Mouse (Mus musculus): ENCODE measurements around the gene Nap1l5. TPM values are rescaled to one million over a fixed set of nuclear protein-coding genes. Genes with fewer than 3 reads are reported as not detected.

Nap1l5 gene
- polyA plus RNA-seq, 1 experiment from 2014 or later = 11.1 TPM

DNA sequence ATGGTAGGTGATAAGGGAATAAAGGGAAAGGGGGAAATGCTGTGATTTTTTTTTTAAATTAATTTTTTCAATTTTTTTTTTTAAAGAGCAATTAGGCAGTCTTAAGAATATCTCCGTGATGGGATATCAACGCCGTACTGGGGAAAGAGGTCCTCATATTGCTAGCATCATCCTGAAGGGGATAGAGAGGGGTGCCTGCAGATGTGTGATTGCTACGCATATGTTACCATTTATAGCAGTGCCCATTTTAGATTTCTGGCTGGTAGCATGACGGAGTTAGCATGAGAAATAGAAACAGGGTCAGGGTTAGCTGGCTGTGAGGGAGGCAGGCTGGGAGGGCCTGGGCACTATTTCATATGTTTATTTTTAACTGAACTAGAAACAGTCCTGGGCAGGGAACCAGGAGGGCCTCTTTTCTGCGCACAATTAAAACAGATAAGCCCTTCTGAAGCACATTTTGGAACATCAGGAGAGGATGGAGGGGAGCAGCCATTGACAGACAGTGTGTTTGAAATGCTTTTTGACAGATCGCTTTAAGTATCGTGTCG lies 44.4 kb downstream of the Nap1l5 start:
- Histone ChIP-seq H3K4me1 (ENCODE audit: control insufficient read depth, insufficient read depth, low read length) (no peaks in the 10 kb centered on the region), H3K27ac (ENCODE audit: low read length) (no peak overlapping the region), H3K36me3 (ENCODE audit: control insufficient read depth, insufficient read depth, low read length) (peaks cover 4% of the 10 kb centered on the region), H3K9ac (ENCODE audit: low read depth, low read length) (no peak overlapping the region), H3K27me3 (replicated peaks; ENCODE audit: control insufficient read depth, insufficient read depth, low read length) (no peaks in the 10 kb centered on the region), H3K9me3 (ENCODE audit: control insufficient read depth, low read length) (no peaks in the 10 kb centered on the region), H3K4me3 (ENCODE audit: low read length) (no peak overlapping the region), H3K4me2 (ENCODE audit: low read depth, low read length) (no peak overlapping the region)
- no peak for ATAC-seq
- 75% methylated on average over 9 of the region's 9 CpGs for WGBS

DNA sequence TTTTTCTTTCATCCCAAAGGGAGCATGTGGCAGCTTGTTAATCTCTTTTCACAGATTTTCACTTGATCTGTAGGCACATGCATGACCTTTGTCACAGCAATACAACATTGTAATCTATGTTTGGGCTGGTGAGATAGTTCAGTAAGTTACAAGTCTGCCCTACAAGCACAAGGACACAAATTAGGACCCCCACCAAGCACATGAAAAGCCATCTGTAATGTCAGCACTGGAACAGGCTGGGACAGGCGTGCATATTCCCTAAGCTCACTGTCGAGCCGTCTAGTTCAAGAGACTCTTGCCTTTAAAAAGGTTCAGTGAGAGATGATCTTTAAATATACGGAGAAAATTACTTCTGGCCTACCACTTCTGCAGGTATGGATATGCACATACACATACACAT lies 47.4 kb downstream of the Nap1l5 start:
- Histone ChIP-seq H3K27me3 (replicated peaks; ENCODE audit: control insufficient read depth, insufficient read depth, low read length) (no peaks in the 10 kb centered on the region), H3K4me1 (ENCODE audit: control insufficient read depth, insufficient read depth, low read length) (no peaks in the 10 kb centered on the region), H3K27ac (ENCODE audit: low read length) (no peak overlapping the region), H3K4me2 (ENCODE audit: low read depth, low read length) (no peak overlapping the region), H3K4me3 (ENCODE audit: low read length) (no peak overlapping the region), H3K9ac (ENCODE audit: low read depth, low read length) (no peak overlapping the region), H3K9me3 (ENCODE audit: control insufficient read depth, low read length) (no peaks in the 10 kb centered on the region), H3K36me3 (ENCODE audit: control insufficient read depth, insufficient read depth, low read length) (peaks cover 4% of the 10 kb centered on the region)
- ATAC-seq = no peak
- 91% methylated on average over 4 of the region's 4 CpGs for WGBS

DNA sequence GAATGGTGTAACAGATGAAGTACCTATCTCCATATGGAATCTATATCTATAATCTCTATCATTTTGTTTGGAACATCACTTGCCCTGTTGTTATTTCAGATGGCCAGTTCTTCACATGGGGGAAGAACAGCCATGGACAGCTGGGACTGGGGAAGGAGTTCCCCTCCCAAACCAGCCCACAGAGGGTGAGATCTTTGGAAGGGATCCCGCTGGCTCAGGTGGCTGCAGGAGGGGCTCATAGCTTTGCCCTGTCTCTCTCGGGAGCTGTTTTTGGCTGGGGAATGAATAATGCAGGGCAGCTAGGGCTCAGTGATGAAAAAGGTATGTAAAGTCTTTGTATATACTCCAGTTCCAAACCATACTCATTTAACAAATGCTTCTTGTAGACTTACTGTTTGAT lies 50.4 kb downstream of the Nap1l5 start:
- Histone ChIP-seq H3K9ac (ENCODE audit: low read depth, low read length) (no peak overlapping the region), H3K4me3 (ENCODE audit: low read length) (no peak overlapping the region), H3K4me1 (ENCODE audit: control insufficient read depth, insufficient read depth, low read length) (no peaks in the 10 kb centered on the region), H3K27me3 (replicated peaks; ENCODE audit: control insufficient read depth, insufficient read depth, low read length) (no peaks in the 10 kb centered on the region), H3K9me3 (ENCODE audit: control insufficient read depth, low read length) (no peaks in the 10 kb centered on the region), H3K4me2 (ENCODE audit: low read depth, low read length) (no peak overlapping the region), H3K27ac (ENCODE audit: low read length) (no peak overlapping the region), H3K36me3 (ENCODE audit: control insufficient read depth, insufficient read depth, low read length) (peaks cover 4% of the 10 kb centered on the region)
- WGBS = 70% methylated on average over 2 of the region's 2 CpGs
- ATAC-seq = no peak

DNA sequence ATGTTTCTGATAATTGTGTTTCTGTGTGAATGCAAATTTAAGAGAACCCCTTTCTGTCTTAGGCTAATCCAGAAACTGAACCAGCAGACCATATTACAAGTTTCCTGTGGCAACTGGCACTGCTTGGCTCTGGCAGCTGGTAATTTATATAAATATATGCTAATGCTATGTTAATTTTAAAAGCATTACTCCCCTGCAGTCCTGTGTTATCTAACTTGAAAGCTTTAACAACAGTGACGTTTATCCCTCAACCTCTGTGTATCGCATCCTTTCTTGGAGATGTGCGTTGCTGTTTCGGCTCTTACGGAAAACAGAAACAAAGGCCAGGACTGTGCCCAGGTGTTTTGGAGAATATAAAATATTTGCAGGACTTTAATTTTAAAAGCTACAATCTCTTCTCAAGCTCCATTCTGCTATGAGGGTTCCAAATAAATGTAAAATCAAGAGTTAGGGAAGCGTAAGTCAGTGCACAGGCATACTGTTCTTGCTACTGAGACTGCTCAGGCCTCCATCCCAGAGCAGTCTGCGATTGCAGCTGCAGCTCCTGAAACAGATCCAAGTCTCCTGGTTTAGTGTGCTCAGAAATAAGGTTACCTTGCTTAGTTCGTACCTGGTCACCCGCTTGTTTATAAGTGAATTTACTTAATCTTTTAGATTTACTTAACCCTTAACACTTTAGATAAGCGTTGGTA lies 51.1 kb downstream of the Nap1l5 start:
- Histone ChIP-seq H3K4me3 (ENCODE audit: low read length) (no peak overlapping the region), H3K9ac (ENCODE audit: low read depth, low read length) (no peak overlapping the region), H3K27ac (ENCODE audit: low read length) (no peak overlapping the region), H3K4me1 (ENCODE audit: control insufficient read depth, insufficient read depth, low read length) (no peaks in the 10 kb centered on the region), H3K36me3 (ENCODE audit: control insufficient read depth, insufficient read depth, low read length) (peaks cover 4% of the 10 kb centered on the region), H3K27me3 (replicated peaks; ENCODE audit: control insufficient read depth, insufficient read depth, low read length) (no peaks in the 10 kb centered on the region), H3K9me3 (ENCODE audit: control insufficient read depth, low read length) (no peaks in the 10 kb centered on the region), H3K4me2 (ENCODE audit: low read depth, low read length) (no peak overlapping the region)
- ATAC-seq = no peak
- WGBS = 80% methylated on average over 10 of the region's 10 CpGs

Other genes starting within 250 kb of the Nap1l5 start
- 13.4 and 13.8 TPM in 2 replicates for gene Herc3, start 75.6 kb downstream of the Nap1l5 start, polyA plus RNA-seq (2015; fragmentation: Nextera tagmentation; extraction: Ambion mirVana)
- gene Fam13a, start 117.5 kb upstream of the Nap1l5 start, polyA plus RNA-seq (2015; fragmentation: Nextera tagmentation; extraction: Ambion mirVana) = 16.1 and 16.8 TPM in 2 replicates

All from intestine, embryonic 16.5 days (tissue).